Mouse (Mus musculus) c-Kit-negative CD71-positive TER-119-positive erythroid progenitor cells, embryonic 14.5 days (primary cell): Measurements from ENCODE around the gene Plch2.

ENCODE experiments used
- DNase-seq: peaks from one replicate; pipeline ENCODE4 v3.0.0-alpha.2; 2013; ENCODE audit warnings: low read depth, low spot score

Gene Plch2

DNA sequence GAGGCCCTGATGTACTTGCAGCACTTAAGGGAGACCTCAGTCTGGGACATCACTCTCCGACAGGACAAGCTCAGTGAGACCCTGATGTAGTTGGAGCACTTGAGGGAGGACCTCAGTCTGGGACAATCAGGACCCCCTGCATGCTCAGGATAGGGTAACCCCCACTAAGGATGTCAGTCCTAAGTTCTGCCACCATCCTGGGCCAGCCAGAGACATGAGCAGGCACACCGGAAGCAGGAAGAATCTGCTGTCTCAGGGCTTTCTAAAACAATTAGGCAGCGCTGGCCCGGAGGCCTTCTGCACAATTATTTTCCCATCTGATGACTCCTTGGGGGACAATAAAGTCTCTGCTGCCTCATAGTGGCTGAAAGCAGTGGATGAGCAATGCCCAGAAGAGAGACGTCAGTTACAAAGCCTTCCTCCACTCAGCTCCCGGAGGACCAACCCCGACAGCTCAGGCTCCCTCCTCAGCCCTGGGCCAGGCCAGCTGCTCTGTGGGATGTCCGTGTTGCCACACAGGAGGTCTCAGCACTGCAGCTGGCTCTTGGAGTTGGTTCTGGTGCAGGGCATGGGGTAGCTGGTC, 59.9 kb downstream of the Plch2 start:
- DNase-seq, result no peak

GRCm38 (mm10) chr4:154994876-154995275, 61.7 kb downstream of the Plch2 start:
- no peak for DNase-seq

- no peak for DNase-seq
Measured at GRCm38 (mm10) chr4:154986750-154987149, 69.8 kb downstream of the Plch2 start.

DNA sequence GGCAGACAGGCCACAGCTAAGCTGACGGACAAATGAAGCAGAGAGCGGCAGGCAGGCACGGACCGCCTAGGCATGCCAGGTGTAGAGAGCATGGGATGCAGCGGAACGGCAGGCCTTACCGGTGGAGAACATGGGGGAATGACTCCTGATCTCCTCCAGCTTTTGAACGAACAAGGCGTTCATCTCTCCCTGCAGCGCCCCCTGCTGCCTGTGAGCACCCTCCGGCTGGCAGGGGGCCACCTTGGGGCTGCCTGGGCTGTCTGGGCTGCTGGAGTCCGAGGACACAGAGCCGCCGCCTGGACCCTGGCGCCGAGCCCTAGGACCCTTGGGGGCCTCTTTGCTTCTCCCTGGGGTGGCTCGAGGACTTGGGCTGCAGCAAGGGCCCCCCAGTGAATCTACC, 70.5 kb downstream of the Plch2 start:
- DNase-seq, result no peak

DNA sequence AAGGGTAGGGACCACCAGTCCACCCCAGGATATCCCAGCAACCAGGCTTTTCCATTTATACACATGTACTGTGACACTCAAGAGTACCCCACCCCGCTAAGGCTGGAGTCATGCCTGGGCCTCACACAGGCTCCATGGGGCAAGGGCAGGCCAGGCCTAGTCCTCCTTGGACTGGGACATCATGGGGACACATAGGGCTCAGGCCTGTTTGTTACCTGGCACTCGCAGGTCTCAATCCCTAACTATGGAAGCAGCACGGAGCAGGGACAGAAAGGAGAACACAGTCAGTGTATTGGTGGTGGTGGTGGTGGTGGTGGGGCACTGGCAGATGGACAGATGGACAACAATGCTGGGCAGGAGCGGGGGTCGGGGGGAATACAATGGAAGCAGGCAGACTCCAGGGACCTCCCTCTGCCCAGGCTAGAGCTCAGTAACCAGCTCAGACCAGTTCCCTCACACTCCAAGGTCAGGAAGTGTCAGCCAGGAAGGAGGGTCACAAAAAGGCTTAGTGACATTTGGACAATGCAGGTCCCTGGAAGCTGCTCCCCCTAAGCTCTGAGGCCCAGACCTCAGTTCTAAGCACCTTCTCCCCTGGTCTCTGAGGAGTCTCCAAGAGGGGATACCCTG, 71.3 kb downstream of the Plch2 start:
- DNase-seq, result no peak

DNA sequence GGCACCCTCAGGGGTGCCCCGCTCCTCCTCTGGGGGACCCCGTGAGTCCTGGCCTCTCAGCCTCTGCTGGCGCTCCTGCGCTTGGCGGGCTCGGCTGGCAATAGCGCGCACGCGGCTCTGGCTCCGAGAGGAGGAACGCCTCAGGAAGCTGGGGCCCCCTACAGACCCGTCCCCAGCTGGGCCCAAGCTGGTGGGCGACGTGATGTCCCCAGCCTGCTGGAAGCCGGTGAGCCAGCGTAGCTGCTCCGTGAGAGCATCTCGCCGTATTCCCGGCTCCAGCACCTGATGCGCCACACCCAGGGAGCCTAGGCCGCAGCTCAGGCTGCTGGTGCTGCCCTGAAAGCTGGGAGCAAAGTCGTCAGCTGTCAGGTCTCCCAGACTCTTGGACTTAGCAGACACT, 72.8 kb downstream of the Plch2 start:
- DNase-seq, result no peak

- DNase-seq, result no peak
Measured at GRCm38 (mm10) chr4:154982247-154983120, 74.1 kb downstream of the Plch2 start.

DNA sequence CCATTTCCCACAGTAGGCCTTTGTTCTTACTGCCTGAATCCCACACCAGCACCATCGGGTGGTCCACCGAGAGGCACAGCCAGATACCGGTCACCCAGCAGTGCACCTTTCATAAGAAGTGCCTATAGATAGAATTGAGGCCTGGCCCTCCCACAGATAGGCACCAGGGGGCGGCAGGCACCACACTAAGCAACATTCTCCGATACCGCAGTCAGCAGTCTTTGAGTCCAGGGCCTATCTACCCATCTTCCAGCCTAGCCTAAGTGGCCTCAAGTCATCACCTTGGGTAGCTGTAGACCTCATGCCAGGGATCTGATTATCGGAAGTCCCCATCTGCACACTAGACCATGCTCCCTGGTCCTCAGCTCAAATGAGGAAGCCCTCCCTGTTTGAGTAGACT, 75.1 kb downstream of the Plch2 start:
- DNase-seq, result no peak

DNA sequence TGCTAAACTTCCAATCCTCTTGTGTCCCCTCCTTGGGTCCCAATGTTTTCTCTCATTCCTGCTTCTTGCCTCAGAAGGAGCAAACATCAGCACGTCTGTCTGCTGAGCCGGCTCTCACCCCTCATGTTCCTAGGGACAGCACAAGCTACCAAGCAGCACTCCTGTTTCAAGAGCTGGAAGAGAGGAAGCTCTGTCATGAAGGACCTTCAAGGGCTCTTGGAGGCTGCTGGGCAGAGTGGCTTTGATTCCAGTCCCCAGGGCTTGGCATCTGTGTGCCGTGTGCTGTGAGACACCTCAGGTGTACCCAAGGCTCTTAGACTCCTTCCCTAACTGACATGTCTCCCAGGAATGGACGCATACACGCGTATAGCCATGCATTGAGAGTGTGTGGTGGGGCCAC, 75.5 kb downstream of the Plch2 start:
- no peak for DNase-seq

DNA sequence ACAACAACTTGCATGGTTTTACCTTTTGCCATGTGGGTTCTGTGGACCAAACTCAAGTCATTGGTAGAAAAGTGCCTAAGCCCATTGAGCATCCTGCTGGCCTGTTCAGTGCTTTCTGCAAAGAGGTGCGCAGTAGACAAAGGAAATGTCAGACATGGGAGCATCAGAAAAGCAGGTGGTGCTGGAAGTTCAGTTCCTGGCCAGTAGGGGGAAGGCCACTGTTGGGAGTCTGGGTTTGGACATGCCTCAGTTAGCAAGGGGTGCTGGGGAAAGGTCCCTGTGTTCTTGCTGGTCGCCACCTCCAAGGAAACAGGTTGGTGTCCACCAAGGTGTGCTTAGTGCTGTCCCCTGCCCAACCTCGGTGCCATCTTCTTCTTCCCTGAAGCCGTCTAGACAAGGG, 76.5 kb downstream of the Plch2 start:
- no peak for DNase-seq

- no peak for DNase-seq
Measured at GRCm38 (mm10) chr4:154974163-154974611, 82.4 kb downstream of the Plch2 start.

- no peak for DNase-seq
Measured at GRCm38 (mm10) chr4:154972546-154972945, 84.0 kb downstream of the Plch2 start.

DNA sequence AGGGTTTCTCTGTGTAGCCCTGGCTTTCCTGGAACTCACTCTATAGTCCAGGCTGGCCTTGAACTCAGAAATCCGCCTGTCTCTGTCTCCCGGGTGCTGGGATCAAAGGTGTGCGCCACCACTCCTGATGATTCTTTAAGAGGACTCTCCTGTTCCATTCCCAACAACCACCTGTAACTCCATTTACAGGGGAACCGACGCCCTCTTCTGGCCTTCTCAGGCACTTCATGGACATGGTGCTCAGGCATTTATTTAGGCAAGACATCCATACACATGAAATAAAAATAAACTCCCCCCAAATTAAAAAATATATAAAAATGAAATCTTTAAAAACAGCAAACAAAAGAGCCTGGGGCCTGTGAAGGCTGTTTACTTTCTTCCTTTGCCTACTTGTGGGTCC, 89.4 kb downstream of the Plch2 start:
- no peak for DNase-seq

DNA sequence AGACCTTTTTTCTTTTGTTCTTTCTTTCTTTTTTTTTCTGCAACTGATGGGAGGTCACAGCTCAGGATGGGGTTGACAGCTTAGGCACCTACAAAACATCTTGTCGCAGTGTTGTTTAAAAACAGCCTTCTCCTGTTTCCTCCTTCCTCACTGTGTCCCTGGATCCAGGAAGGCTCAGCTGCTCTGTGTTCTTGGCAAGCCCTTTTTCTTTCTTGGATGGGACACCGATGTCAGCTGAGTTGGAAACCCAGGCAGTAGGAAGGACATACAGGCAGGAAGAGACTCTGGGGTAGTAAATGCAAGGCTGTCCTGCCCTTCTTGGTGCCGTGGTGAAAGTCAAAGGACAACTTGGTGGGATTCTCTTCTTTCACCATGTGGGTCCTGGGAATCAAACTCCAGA, 90.7 kb downstream of the Plch2 start:
- no peak for DNase-seq

GRCm38 (mm10) chr4:154964581-154965235, 91.9 kb downstream of the Plch2 start:
- peak; percentile 60 for DNase-seq

DNA sequence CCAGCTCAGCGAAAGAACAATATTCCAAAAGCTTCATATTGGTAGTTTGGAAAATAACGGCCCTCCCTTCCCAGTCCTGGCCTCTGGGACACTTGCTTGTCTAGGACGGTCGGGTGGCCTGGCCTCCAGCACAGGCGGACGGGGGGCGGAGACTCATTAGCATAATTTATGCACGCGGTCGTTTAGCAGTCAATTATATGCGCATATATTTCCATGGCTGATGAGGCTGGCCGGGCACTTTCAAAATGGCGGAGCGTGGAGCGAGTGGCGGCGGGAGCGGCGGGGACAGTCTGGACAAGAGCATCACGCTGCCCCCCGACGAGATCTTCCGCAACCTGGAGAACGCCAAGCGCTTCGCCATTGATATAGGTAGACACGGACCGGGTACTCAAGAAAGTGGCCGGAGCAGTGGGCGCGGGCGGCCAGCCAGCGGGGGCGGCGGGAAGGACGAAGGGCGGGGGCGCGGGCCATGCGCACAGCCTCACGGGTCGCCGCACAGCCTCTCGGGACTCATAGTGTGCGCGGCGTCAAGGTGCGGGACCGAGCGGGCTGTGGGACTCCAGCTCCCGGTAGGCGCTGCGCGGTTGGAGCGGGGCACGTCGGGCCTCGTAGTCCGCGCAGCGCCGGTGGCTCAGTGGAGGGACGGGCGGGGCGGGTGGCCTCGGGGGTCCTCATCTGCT, 92.5 kb downstream of the Plch2 start, which contains the start of gene Pank4:
Pank4 (plus strand) TSS at position 223 of the 680 bp plus-strand sequence.
- DNase-seq, result peak; percentile 76

GRCm38 (mm10) chr4:154963190-154963836, 93.3 kb downstream of the Plch2 start:
- no peak for DNase-seq

GRCm38 (mm10) chr4:154962683-154963082, 93.9 kb downstream of the Plch2 start:
- no peak for DNase-seq

DNA sequence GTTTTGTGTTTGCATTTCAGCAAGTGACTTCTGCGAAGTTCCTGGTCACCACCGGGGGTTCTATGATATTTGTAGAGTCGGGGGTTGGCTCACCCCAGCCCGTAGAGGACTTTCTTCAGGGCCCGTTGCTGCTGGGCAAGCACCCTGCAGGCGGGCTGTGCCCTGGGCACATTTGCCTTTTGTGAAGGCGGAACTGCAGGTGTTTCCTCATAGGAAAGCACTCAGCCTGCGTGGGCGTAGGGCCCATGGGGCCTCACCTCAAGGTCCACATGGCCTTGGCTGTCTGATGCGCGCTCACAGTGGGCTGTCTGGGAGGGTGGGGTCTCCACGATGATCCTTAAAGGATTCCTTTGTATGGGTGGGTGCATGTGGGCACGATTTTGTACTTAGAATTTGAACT, 94.7 kb downstream of the Plch2 start:
- no peak for DNase-seq

GRCm38 (mm10) chr4:154961226-154961738, 95.3 kb downstream of the Plch2 start:
- no peak for DNase-seq
